15 mouse cellular contexts compared by ENCODE assay signal in genomic region chr14:12107459-12107858, GRCm38 (mm10).
A peak's percentile ranks its signal among the peaks of the same experiment; 100 is the strongest.
DNase-seq lines count a peak whose midpoint lies in the region; ATAC-seq and TF ChIP-seq lines count a peak whose summit lies in the region.
"Had no signal": no experiment of that assay in that cellular context is flagged by ENCODE, and none has a peak within 500 bp of the region (broad histone marks: within the 10 kb centered on the region; RNA-seq: fewer than 3 reads in every experiment).

No protein-coding gene starts in this region.

- H3K27me3 ChIP-seq in kidney, adult 2 months (replicated peaks; ENCODE audit: control insufficient read depth, insufficient read depth, low read length), result no peaks in the 10 kb centered on the region
- H3K27me3 ChIP-seq in kidney, embryonic 16.5 days (ENCODE audit: insufficient read depth, low read length), result no peaks in the 10 kb centered on the region
- no peaks in the 10 kb centered on the region for H3K27me3 ChIP-seq in intestine, embryonic 16.5 days (replicated peaks; ENCODE audit: control insufficient read depth, insufficient read depth, low read length)
- no peaks in the 10 kb centered on the region for H3K27me3 ChIP-seq in lung, postnatal 0 days (replicated peaks; ENCODE audit: insufficient read depth, low read length)
- H3K27me3 ChIP-seq: hindbrain, embryonic 13.5 days; neural tube, embryonic 12.5 days; stomach, embryonic 15.5 days had no signal

- H3K4me3 ChIP-seq in kidney, adult 2 months (ENCODE audit: insufficient read depth, low read depth, low read length), result no peak overlapping the region
- no peak overlapping the region for H3K4me3 ChIP-seq in kidney, embryonic 16.5 days (ENCODE audit: low read length)
- H3K4me3 ChIP-seq in intestine, embryonic 16.5 days (ENCODE audit: low read length), result no peak overlapping the region
- no peak overlapping the region for H3K4me3 ChIP-seq in lung, postnatal 0 days (ENCODE audit: low read depth, low read length)
- H3K4me3 ChIP-seq: hindbrain, embryonic 13.5 days; neural tube, embryonic 12.5 days; stomach, embryonic 15.5 days had no signal

- H3K36me3 ChIP-seq in kidney, adult 2 months (ENCODE audit: control insufficient read depth, insufficient read depth, low read length), result no peaks in the 10 kb centered on the region
- H3K36me3 ChIP-seq in kidney, embryonic 16.5 days (ENCODE audit: insufficient read depth, low read length), result no peaks in the 10 kb centered on the region
- no peaks in the 10 kb centered on the region for H3K36me3 ChIP-seq in intestine, embryonic 16.5 days (ENCODE audit: control insufficient read depth, insufficient read depth, low read length)
- H3K36me3 ChIP-seq in lung, postnatal 0 days (ENCODE audit: insufficient read depth, low read length), result no peaks in the 10 kb centered on the region
- H3K36me3 ChIP-seq: hindbrain, embryonic 13.5 days; neural tube, embryonic 12.5 days; stomach, embryonic 15.5 days had no signal

- WGBS in kidney, adult 2 months, result 72% methylated on average over 7 of the region's 7 CpGs
- 40% methylated on average over 7 of the region's 7 CpGs for WGBS in kidney, embryonic 16.5 days
- 62% methylated on average over 7 of the region's 7 CpGs for WGBS in intestine, embryonic 16.5 days
- WGBS in lung, postnatal 0 days, result 72% methylated on average over 7 of the region's 7 CpGs

- no peak for TF ChIP-seq CTCF in kidney, adult 2 months (conservative IDR thresholded peaks at IDR 0.05; ENCODE audit: insufficient read depth, insufficient read length, low read depth, low read length)
- TF ChIP-seq CTCF in lung, postnatal 0 days (IDR thresholded peaks at IDR 0.05), result no peak

- H3K9me3 ChIP-seq in kidney, embryonic 16.5 days (ENCODE audit: low read length), result no peaks in the 10 kb centered on the region
- H3K9me3 ChIP-seq in intestine, embryonic 16.5 days (ENCODE audit: control insufficient read depth, low read length), result no peaks in the 10 kb centered on the region
- no peaks in the 10 kb centered on the region for H3K9me3 ChIP-seq in lung, postnatal 0 days (ENCODE audit: low read length)
- H3K9me3 ChIP-seq: hindbrain, embryonic 13.5 days; neural tube, embryonic 12.5 days; stomach, embryonic 15.5 days had no signal

- ATAC-seq in kidney, embryonic 16.5 days (ENCODE audit: low FRiP score, low TSS enrichment), result no peak
- ATAC-seq in intestine, embryonic 16.5 days, result peak; percentile 71
- ATAC-seq in lung, postnatal 0 days, result peak; percentile 63; the same call in 1 of the 2 replicates
- ATAC-seq: CD4-positive, CD25-positive, alpha-beta regulatory T cell, adult 4 months; midbrain, embryonic 16.5 days had no signal

- TF ChIP-seq POLR2A in kidney, adult 2 months (IDR thresholded peaks at IDR 0.05; ENCODE audit: low read depth, low read length), result no peak

- H3K27ac ChIP-seq in kidney, adult 2 months (ENCODE audit: insufficient read depth, low read depth, low read length), result no peak overlapping the region
- H3K27ac ChIP-seq in kidney, embryonic 16.5 days (ENCODE audit: low read length), result no peak overlapping the region
- no peak overlapping the region for H3K27ac ChIP-seq in intestine, embryonic 16.5 days (ENCODE audit: low read length)
- H3K27ac ChIP-seq in lung, postnatal 0 days (ENCODE audit: low read length), result no peak overlapping the region
- H3K27ac ChIP-seq: hindbrain, embryonic 13.5 days; neural tube, embryonic 12.5 days; stomach, embryonic 15.5 days had no signal

- DNase-seq in kidney, adult 2 months, result peak; percentile 66
- peak; percentile 76 for DNase-seq in WW6 (ENCODE audit: low read depth, low spot score)
- DNase-seq in lung, postnatal 0 days (ENCODE audit: low spot score), result peak; percentile 24
- DNase-seq in right cerebral cortex, postnatal 36 days (ENCODE audit: low spot score in 2 of 2), result no peak
- DNase-seq in frontal cortex, postnatal 10 days (ENCODE audit: low spot score in 2 of 2), result no peak
- no peak for DNase-seq in adrenal gland, postnatal 25 days
- DNase-seq: adrenal gland, adult 2 months; cerebellum, adult 9-10 months had no signal

- H3K4me2 ChIP-seq in kidney, embryonic 16.5 days (replicated peaks; ENCODE audit: low read depth, low read length), result no peak overlapping the region
- H3K4me2 ChIP-seq in intestine, embryonic 16.5 days (ENCODE audit: low read depth, low read length), result no peak overlapping the region
- no peak overlapping the region for H3K4me2 ChIP-seq in lung, postnatal 0 days (replicated peaks; ENCODE audit: low read depth, low read length)
- H3K4me2 ChIP-seq: hindbrain, embryonic 13.5 days; neural tube, embryonic 12.5 days; stomach, embryonic 15.5 days had no signal

- TF ChIP-seq EP300 in lung, postnatal 0 days (IDR thresholded peaks at IDR 0.05), result peak; percentile 56

- H3K4me1 ChIP-seq in kidney, adult 2 months (ENCODE audit: control insufficient read depth, insufficient read depth, low read length), result peaks cover 26% of the 10 kb centered on the region
- H3K4me1 ChIP-seq in kidney, embryonic 16.5 days (ENCODE audit: insufficient read depth, low read length), result peaks cover 18% of the 10 kb centered on the region
- no peaks in the 10 kb centered on the region; the same call in 1 of the 2 replicates for H3K4me1 ChIP-seq in intestine, embryonic 16.5 days (ENCODE audit: control insufficient read depth, insufficient read depth, low read length)
- peaks cover 3% of the 10 kb centered on the region for H3K4me1 ChIP-seq in lung, postnatal 0 days (ENCODE audit: insufficient read depth, low read depth, low read length)
- H3K4me1 ChIP-seq: hindbrain, embryonic 13.5 days; neural tube, embryonic 12.5 days had no signal

- no peak overlapping the region for H3K9ac ChIP-seq in kidney, embryonic 16.5 days (replicated peaks; ENCODE audit: low read length)
- H3K9ac ChIP-seq in intestine, embryonic 16.5 days (ENCODE audit: low read depth, low read length), result no peak overlapping the region
- H3K9ac ChIP-seq in lung, postnatal 0 days (replicated peaks; ENCODE audit: low read depth), result no peak overlapping the region
- H3K9ac ChIP-seq: hindbrain, embryonic 13.5 days; neural tube, embryonic 12.5 days; stomach, embryonic 15.5 days had no signal

Comparison
In these comparisons a context has a peak if more than half of its experiments do, and no peak if none do; other contexts are left out.
1. DNase-seq: peak in kidney, adult 2 months (single experiment), WW6 (single experiment) and lung, postnatal 0 days (single experiment); none in right cerebral cortex, postnatal 36 days (0 of 2), frontal cortex, postnatal 10 days (0 of 2) and adrenal gland, postnatal 25 days (single experiment).